Mouse (Mus musculus) adrenal gland, adult 8-10 months (tissue): ENCODE results near the gene Larp1b. TPM values are rescaled to one million over a fixed set of nuclear protein-coding genes. Genes with fewer than 3 reads are reported as not detected.
"Not testable (repeated sequence)": the region's sequence is repeated elsewhere in the genome, so short reads cannot be mapped to it uniquely, and the experiment has no call there.

Experiments
- DNase-seq: peaks from one replicate; pipeline ENCODE4 v3.0.0; 2022
- total RNA-seq, 4 experiments: library from RNA; stranded (reverse); gene quantifications; 2 replicates each; pipeline ENCODE4 v1.2.4; 2022

Gene Larp1b
- total RNA-seq: 10 to 100 TPM; 22.3 to 33.3 (median 26.7) TPM

DNA sequence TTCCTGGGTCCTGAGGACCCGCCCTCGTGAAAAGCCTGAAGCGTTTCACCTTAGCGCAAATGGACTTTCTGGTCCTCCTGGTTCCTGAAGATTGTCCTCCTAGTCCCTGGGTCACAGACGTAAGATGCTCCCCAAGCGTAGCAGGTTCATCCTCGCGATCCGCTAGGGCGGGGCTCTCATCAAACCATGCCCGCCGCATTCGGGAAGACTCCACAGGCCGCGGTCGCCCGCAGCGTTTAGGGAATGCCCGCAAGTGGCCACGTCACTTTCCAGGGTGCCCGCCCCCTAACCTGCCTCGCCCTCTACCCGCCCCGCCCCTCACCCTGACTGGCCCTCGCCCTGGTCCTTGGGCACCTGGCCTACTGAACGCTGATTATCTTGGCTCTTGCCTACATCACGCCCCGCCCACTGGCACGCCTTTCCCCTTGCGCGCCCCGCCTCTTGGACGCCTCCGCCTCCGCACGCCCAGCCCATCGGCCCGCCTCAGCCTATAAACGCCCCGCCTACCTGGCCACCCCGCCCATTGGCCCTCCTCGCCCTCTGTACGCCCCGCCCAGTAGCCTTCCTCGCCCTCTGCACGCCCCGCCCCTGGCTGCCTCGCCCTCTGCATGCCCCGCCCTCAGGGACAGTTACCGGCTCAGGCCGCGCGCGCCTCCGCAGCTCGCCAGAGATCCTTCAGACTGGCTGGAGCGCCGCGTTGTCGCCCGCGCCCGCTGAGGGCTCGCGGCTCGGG, at the start of gene Larp1b:
Gene Larp1b (plus strand): TSS at position 659 of the 733 bp plus-strand sequence.
- DNase-seq: peak; percentile 100

DNA sequence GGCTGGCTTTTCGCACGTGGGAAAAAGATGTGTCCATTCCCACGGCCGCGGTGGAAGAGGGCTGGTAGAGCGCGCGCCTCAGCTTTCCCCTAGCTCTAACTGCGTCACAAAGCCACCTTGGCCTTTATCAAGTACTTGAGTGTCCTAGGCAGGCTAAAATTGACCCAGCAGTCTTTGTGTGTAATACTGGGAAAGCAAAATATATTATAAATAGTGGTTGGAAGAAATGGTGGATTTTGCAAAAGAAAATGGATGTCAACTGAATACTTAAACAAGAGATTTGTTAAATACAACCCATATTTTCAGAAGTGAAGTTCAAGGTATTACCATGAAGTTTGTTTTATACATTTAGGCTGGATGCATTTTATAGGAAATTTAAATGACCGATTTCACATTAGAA, 47.2 kb upstream of the Larp1b start, which contains the start of gene 1700034I23Rik:
Gene 1700034I23Rik (minus strand): TSS at position 101 of the 400 bp plus-strand sequence.
- not testable (repeated sequence) for DNase-seq

DNA sequence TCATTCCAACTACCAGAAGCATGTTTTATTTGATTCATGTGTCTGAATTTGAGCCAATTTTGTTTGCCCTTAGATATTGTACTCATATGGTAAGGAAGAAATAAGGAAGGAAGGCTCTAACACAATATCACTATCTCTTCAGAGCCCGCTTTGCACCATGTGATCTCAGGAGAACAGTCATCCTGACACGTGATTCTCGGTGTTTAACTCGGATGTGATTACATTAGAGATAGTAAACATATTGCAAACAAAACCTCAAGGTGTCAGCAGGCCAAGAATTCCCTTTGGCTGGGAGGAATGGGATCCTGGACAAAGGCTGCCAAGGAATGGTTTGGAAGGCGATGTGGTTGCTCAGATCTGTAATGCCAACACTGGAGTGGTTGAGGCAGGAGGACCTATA, 11.4 kb upstream of the Larp1b start:
- DNase-seq: no peak

DNA sequence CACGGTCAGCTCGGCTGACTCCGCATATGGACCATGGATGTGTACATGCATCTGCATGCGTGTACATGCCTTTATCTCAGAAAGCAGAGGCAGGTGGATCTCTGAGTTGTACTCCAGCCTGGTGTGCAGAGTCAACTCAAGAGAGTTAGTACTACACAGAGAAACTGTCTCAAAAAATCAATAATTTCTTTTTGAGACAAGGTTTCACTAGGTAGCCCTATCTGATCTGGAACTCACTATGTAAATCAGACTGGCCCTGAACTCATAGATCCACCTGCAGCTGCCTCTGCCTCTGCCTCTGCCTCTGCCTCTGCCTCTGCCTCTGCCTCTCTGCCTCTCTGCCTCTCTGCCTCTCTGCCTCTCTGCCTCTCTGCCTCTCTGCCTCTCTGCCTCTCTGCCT, 11.0 kb upstream of the Larp1b start:
- DNase-seq: no peak

DNA sequence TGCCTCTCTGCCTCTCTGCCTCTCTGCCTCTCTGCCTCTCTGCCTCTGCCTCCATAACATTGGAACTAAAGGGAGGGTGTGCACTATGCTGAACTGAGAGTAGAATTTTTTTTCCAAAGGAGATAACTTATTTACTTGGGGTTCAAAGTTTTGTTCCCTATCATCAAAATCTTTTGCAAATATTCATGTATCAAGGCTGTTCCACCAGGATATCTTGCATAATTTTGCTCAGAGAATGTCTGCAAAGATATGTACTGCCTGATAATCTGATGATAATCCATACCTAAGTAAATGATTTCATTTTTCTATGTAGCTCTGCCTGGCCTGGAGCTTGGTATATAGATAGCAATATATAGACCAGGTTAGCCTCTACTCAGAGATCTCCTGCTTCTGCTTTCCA, 10.6 kb upstream of the Larp1b start:
- no peak for DNase-seq

DNA sequence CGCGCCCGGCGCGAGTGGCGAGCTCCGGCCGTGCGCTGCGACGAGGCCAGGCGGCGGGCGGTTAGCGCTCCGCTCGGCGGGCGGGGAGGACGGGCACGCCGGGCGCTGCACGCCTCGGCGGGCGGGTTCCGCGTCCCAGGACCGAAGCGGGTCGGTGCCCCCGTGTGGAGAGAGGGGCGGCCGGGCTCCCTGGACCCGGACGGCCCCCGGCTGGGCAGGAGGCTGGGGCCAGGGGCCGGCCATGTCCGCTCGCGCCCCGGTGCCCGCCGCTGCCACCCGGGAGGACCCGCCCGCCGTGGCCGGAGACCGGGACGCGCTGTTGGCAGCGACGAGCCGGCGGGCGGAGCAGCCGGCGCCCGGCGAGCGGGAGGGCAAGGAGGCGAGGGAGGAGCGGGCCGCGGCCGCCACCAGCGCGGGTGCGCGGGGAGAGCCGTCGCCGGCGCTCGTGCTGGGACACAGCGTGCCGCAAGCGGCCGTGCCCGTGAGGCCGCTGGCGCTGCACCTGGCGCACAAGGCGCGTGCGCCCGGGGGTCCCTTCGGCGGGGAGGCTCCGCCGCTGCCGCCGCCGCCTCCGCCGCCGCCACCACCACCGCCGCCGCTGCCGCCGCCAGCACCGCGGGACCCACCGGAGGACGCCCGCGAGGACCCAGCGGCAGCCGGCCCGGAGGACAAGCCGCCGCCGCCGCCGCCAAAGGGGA, 424 bp downstream of the Larp1b start:
- DNase-seq: peak; percentile 20

DNA sequence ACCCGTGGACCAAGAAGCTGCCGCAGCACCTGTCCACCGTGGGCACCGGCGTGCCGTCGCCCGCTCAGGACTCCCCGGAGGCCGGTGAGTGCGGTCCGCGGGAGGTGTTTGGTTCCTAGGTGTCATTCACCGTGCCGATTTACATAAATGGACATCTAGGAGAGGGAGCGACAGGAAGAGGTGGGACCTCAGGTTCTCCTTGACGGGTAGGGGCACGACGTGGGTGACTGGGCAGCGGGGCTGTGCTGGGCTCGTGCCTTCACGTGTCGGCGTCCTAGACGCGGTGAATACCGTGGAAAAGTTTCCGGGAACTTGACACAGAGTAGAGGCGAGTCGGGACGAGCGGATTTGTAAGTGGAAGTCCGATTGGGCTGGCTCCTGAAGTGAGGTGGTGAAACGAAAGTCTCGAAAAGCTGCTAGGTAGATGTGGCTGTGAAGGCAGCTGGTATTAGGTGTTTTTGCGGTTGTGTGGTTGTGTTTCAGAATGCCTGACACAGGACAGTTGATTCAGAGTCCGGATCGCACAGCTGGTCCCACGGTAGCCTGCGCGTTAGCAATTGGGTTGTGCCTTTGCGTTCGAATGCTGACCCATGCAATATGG, 1.1 kb downstream of the Larp1b start:
- peak; percentile 61 for DNase-seq

DNA sequence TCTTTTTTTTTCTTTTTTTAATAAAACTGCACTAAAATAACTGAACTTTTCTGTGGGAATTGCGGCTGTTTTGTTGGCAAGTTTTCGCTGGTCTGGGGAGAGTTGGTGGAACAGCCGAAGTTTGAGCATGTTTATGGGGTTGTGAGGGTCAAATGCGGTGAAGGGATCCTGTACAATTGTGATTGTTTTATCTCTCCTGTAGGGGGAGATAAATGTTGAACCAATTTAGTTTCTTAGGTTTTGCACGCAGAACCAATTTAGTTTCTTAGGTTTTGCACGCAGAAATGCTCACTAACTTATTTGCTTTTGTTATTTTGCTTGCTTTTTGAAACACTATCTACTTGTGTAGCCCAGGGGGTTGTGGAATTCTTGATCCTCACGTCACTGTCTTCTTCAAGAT, 1.7 kb downstream of the Larp1b start:
- DNase-seq: no peak

DNA sequence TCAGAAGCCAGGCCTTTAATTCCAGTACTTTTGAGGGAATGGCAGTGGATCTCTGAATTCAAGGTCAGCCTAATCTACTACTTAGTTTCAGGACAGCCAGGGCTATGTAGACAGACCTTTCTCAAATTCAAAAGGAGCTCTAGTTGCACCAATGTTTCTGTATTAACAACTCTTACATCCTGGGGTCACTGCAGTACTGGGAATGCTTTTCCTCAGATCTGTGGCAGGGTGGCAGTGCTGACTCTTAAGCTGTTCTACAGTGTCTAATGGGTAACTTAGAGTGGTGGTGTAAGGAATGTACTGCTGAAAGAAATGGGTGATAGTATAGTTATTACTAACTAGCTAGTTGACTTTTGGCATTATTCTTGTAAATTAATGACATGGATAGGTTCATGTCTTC, 3.0 kb downstream of the Larp1b start:
- no peak for DNase-seq

DNA sequence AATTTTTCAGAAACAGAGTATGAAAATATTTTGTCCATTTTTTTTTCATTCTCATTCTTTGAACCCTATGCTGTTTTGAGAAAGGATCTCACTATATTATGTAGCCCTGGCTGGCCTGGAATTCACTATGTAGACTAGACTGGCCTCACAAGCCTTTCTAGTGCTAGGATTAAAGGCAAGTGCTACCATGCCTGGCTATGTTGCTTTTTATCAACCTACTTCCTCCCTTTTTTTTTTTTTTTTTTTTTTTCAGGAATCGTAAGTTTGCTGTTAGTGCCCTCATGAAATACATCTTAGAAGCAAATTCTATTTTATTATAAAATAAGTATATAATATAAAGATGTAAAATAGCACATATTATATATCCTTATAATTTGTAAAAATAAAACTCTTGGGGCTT, 5.2 kb downstream of the Larp1b start:
- DNase-seq: no peak

DNA sequence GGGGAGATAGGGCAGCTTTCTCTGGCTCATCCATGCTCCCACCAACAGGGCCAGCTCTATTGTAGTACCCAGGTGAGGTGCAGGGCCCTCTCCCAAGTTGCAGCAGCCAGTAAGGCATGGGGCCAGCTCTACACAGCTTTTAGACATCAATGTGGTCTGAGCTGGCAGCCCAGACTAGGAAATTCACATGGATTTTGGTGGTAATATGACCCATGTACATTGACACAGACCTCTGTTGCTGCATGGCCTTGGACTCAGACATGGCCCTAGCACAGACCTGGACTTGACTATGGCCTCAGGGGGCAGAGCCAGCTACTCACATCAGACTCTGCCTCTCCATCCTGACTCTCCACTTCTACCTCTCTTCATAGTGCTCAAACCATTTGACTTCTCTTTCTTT, 9.2 kb downstream of the Larp1b start:
- DNase-seq: no peak

DNA sequence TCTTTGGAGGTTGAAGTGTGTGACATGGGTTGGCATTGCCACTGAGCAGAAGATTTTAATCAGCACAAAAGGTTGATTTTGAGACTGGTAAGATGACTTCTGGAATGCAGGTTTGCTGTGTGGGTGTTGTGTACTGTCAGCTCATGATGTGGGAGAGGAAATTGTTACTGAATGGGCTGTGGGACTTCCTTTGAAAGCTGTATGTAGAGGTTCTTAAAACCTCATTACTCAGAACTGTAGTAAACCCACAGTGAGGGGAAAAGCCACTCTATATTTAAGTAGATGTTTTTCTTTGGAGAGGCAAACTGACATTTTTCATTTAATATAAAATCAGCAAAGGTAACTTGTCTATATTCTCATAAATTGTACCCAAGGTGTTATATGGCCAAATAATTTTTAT, 31.1 kb downstream of the Larp1b start:
- no peak for DNase-seq

DNA sequence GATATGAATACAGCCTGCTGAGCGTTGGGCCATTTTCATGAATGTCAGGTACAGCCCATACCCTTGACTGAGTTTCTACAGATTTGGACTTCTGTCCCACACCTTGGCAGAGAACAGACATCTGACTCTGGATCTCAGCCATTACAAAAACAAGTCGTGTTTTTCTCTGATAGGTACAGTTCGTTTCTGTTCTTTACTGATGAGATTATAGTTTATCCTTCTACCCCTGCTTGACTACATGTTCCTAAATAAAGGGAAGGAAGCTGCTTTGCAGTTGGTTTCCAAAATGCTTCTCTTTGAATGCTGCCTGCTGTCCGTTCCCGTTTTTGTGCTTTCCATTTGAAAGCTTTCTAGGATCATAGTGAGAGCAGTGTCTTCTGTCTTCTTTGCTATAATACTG, 37.9 kb downstream of the Larp1b start:
- no peak for DNase-seq

DNA sequence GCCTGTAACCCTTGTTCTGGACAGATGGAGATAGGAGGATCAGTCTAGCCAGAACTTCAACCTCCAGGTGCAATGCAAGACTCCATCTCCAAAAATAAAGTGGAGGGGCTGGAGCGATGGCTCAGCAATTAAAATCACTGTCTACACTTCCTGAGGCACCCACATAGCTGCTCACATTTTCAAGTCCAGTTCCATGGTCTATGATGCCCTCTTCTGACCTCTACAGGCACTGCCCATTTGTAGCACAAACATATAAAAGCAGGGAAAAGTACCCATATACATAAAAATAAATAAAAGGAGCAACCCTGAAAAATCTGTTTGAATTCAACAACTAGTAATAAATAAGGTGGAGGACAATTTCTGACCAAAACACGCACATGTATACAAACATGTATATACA, 39.1 kb downstream of the Larp1b start:
- no peak for DNase-seq

DNA sequence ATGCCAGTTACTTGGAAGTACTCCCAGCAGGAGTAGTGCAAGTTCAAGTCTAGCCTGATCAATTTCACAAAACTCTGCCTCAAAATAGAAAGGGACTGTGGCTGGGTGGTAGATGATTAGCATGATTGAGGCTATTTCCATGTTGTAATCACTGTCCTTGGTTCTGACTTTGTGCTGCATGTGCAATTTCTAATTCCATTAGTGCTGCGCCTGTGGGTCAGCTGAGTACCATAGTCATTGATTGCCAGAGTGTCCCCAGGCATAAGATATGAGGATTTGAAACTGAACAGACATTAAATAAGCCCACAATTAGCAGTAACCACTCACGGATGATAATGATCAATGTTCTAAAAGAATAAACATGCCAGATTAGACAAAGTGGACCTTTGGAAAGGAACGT, 41.9 kb downstream of the Larp1b start:
- DNase-seq: peak; percentile 23

DNA sequence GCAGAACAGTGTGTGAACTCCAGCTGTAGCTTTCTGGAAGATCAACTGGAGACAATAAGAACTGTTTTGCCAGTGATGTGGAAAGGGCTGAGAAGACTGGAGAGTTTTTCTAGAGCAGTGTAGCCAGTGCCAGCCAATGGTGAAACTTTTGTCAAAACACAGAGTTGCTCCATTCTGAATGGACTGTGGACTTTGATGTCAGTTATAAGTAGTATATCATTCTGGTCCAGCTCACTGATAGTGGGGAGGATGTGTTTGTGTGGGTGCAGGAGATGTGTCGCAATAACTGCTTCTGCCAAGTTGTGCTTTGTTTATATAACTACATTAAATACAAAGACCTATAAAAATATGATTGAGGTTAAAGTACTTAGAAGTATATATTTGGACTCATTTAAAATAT, 45.5 kb downstream of the Larp1b start:
- no peak for DNase-seq

DNA sequence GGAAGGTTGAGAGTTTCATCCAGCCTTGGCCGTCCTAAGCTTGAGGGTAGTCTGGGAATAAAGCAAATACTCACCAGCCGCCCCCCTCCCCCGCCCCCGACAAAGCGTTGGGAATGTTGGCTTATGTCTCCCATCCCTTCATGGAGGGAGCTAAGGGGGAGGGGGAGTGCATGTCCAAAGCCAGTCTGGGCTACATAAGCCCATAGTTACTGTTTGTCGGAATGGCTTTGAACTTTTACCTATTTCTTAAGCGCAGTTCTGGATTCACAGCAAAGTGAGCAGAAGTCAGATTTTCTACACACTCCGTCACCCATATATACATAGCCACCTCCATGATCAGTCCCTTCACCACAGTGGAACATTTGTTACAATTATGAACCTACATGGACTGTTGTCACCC, 59.7 kb downstream of the Larp1b start:
- DNase-seq: no peak

DNA sequence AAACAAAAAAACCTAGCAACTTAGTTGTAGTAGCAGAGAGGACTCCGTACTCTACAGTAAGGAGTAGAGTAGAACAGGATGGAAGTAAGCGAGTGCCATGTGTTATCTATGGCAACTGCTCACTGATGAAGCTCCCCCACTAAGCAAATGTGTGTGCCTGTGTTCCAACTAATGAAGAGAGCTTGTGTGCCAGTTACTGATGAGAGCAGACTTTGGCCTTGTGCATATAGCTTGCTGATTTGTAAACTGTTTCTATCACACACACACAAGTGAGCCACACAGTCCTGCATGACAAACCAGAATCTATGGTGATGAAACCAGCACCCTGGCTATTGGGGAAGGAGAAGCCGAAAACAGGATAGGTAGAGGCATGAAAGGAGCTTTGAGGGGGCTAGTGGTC, 60.4 kb downstream of the Larp1b start:
- DNase-seq: no peak

DNA sequence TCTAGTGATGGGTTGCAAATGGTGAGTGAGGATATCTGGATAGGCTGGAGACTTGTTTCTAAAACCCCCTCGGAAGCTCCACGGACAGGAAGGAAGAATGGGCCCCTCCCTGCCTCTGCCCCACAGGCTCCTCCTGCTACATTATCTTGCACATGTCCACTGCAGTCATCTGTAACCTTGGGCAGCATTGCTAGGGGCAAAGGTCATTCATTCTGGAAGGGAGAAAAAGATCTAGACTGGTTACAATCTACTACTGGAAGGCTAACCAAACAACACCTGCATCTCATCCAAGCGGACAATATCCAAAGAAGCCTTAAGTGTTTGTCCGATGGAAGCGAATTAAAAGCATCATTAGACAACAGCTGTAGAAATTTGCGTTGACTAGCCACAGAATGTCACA, 61.1 kb downstream of the Larp1b start:
- DNase-seq: no peak

DNA sequence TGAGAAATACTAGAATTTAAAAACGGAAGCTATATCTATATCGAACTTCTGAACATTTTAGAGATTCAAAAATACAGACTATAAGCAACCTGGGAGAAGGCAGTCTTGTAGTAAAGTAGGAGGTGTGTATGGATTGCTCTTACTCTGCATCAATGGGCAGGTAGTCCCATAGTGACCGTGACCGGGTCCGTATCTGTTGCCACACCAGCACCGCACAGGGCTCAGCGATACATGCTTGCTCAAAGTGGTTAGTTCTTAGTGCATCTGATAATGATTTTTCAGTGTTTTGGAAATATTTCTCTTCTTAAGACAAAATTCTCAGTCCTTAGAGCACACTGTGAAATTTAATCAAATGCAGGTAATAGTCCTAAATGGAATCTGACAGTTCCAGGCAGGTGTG, 62.8 kb downstream of the Larp1b start:
- no peak for DNase-seq

DNA sequence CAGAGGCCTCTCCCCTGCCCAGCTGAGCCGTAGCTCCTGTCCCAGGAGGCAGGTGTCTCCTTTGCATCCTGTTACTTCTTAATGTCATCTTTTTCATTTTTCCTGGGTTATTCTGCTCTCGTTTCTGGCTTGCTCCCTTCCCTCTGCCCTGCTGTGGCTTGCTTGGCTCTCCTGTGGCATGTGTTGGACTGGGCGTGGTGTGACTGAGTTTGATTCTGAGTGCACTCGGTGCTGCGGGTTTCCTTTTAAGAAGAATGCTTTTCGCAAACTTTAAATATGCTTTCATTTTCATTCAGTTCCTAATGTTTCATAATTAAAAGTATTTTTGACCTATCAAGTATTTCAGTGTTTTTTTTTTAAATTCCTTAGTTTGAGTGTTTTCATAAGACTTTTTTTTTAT, 65.3 kb downstream of the Larp1b start:
- DNase-seq: no peak

DNA sequence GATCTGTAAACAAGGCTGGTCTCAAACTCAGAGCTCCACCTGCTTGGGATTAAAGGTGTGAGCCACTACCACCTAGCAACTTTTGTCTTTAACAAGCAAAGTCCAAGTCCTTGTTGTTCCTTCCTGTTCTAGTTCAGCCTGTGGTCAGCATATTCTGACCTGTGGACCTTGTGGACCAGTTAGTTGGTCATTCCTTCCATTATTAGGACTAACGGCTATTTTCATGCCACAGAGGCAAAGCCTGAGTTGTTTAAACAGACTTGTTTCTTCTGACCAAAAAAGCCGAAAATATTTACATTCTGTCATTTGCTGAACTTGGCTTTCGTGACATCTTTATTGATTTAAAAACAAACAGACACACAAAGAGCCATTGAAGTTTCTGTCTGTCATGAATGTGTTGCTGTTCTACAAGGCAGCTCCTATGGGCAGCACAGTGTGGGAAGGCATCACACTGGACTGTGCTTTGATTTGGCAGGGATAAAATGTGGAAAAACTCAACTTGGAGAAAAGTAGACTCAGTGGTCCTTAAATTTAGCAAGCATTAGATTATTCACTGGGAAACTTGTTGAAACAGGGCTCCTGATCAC, 68.5 kb downstream of the Larp1b start:
- DNase-seq: no peak

DNA sequence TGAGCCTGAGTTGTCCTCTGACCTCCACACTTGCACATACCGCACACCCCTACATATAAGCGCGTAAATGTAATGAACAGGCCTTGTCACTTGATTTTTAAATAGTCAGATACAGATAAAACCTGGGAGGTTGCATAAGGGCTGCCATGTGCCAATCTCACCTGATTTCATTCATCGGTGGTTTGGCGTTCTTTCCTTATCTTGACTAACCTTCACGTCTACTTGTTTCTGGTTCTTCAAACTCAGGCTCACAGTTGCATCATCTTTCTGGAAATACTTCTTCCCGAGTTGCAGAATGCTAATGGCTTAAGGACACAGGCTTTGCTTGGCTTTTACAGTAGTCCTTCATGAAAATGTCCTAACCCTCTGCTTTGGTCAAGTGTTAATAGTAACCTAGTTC, 71.1 kb downstream of the Larp1b start:
- no peak for DNase-seq

DNA sequence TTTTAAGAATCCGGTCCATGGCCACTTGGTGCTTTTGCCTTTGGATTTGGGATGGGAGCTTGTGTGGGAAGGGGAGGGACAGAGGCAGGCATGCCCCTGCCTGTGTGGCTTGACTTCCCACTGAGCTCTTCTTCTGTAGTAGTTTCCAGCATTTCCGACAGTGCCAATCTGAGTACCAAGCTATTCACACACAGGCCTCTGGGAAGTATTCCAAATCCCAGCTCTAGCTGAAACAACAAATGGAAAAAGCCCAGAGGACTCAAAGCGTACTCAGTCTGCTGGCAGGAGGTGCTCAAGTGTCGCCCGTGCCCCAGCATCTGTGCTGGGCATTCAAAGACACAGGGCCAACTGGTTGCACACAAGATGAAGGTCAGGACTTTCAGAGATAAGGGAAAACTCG, 72.4 kb downstream of the Larp1b start:
- DNase-seq: no peak
